Mouse (Mus musculus): ENCODE data around the gene Neurl1a.

GRCm38 (mm10) chr19:47148267-47148847 is 30.3 kb upstream of the Neurl1a start:
- TF ChIP-seq CTCF (IDR thresholded peaks at IDR 0.05): no peak
- no peak for TF ChIP-seq EP300 (IDR thresholded peaks at IDR 0.05)

All from lung, postnatal 0 days (tissue).